8 mouse cellular contexts compared by ENCODE assay signal in the genomic region with DNA sequence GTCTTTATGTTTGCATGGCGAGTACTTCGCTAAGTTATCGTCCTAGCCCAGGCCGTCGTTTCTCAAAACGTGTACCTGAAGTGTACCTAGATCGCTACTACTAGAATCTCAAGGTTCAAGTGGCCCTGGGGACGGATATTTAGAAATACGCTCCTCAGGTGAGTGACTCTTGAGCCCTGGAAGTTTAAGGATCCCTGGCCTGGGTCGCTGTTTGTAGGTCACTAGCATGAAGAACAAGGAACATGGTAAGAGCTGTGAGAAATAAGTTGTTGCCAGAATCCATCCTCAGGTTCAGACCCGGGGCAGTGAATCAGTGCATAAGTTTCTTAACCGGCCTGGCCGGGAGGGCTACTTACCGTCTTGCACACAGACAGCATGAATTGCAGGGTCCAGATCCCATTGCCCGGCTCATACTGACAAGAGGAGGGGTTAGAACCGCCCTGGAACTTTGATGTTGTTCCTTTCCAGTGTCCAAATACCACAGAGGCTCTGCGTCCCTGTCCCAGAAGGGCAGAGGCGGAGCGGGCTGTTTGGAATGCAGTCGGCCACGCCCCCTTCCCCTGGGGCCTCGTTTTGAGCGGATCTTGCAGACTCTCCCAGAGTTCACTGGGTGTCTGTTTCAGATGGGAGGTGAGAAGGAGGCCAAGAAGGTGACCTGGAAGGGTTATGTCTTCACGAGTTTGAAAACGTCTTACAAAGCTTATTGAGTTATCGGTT. TPM values are rescaled to one million over a fixed set of nuclear protein-coding genes. Genes with fewer than 3 reads are reported as not detected.
DNase-seq lines count a peak whose midpoint lies in the region; ATAC-seq and TF ChIP-seq lines count a peak whose summit lies in the region.

No protein-coding gene starts in this region.

- H3K4me1 ChIP-seq in midbrain, embryonic 11.5 days (ENCODE audit: control insufficient read depth, insufficient read depth, low read length), result peaks cover 3% of the 10 kb centered on the region; the same call in 1 of the 2 replicates
- peaks cover 6% of the 10 kb centered on the region; the same call in 1 of the 2 replicates for H3K4me1 ChIP-seq in midbrain, embryonic 15.5 days
- no peaks in the 10 kb centered on the region for H3K4me1 ChIP-seq in embryonic facial prominence, embryonic 11.5 days (ENCODE audit: control insufficient read depth, insufficient read depth, low read length)
- no peaks in the 10 kb centered on the region for H3K4me1 ChIP-seq in hindbrain, postnatal 0 days (ENCODE audit: insufficient read depth, low read length)
- H3K4me1 ChIP-seq in liver, embryonic 12.5 days, result peaks cover 7% of the 10 kb centered on the region; the same call in 1 of the 2 replicates
- H3K4me1 ChIP-seq in stomach, embryonic 16.5 days (ENCODE audit: control insufficient read depth, insufficient read depth, low read length), result peaks cover 16% of the 10 kb centered on the region

- no peak for TF ChIP-seq CTCF in hindbrain, postnatal 0 days (IDR thresholded peaks at IDR 0.05; ENCODE audit: low read depth)

- no peaks in the 10 kb centered on the region; the same call in 1 of the 2 replicates for H3K27me3 ChIP-seq in midbrain, embryonic 11.5 days (ENCODE audit: control insufficient read depth, insufficient read depth, low read length)
- H3K27me3 ChIP-seq in midbrain, embryonic 15.5 days (replicated peaks), result no peaks in the 10 kb centered on the region
- no peaks in the 10 kb centered on the region for H3K27me3 ChIP-seq in embryonic facial prominence, embryonic 11.5 days (ENCODE audit: control insufficient read depth, insufficient read depth, low read length)
- H3K27me3 ChIP-seq in hindbrain, postnatal 0 days (ENCODE audit: insufficient read depth, low read length), result no peaks in the 10 kb centered on the region
- no peaks in the 10 kb centered on the region for H3K27me3 ChIP-seq in liver, embryonic 12.5 days (replicated peaks)
- H3K27me3 ChIP-seq in stomach, embryonic 16.5 days (ENCODE audit: control insufficient read depth, insufficient read depth, low read length), result no peaks in the 10 kb centered on the region

- H3K36me3 ChIP-seq in midbrain, embryonic 11.5 days (ENCODE audit: control insufficient read depth, insufficient read depth, low read length), result no peaks in the 10 kb centered on the region
- no peaks in the 10 kb centered on the region for H3K36me3 ChIP-seq in midbrain, embryonic 15.5 days (replicated peaks)
- H3K36me3 ChIP-seq in embryonic facial prominence, embryonic 11.5 days (replicated peaks; ENCODE audit: control insufficient read depth, insufficient read depth, low read depth, low read length), result no peaks in the 10 kb centered on the region
- no peaks in the 10 kb centered on the region for H3K36me3 ChIP-seq in hindbrain, postnatal 0 days (ENCODE audit: insufficient read depth, low read length)
- no peaks in the 10 kb centered on the region for H3K36me3 ChIP-seq in liver, embryonic 12.5 days
- no peaks in the 10 kb centered on the region for H3K36me3 ChIP-seq in stomach, embryonic 16.5 days (ENCODE audit: control insufficient read depth, insufficient read depth, low read length)

- ATAC-seq in midbrain, embryonic 11.5 days (ENCODE audit: low FRiP score), result 0 out of 2 replicates have a peak, but pooled peaks have one; percentile 38
- no peak for ATAC-seq in midbrain, embryonic 15.5 days (replicated peaks)
- ATAC-seq in embryonic facial prominence, embryonic 11.5 days (replicated peaks; ENCODE audit: insufficient number of reproducible peaks, low FRiP score, low TSS enrichment, low read depth), result no peak
- no peak for ATAC-seq in hindbrain, postnatal 0 days
- ATAC-seq in liver, embryonic 12.5 days, result peak; percentile 57
- ATAC-seq in stomach, embryonic 16.5 days (ENCODE audit: insufficient read depth, low FRiP score), result peak; percentile 60; the same call in 1 of the 2 replicates

- no peaks in the 10 kb centered on the region for H3K9me3 ChIP-seq in midbrain, embryonic 11.5 days (ENCODE audit: control insufficient read depth, low read length)
- no peaks in the 10 kb centered on the region for H3K9me3 ChIP-seq in midbrain, embryonic 15.5 days
- H3K9me3 ChIP-seq in embryonic facial prominence, embryonic 11.5 days (replicated peaks; ENCODE audit: control insufficient read depth, low read length), result no peaks in the 10 kb centered on the region
- H3K9me3 ChIP-seq in hindbrain, postnatal 0 days (ENCODE audit: low read length), result no peaks in the 10 kb centered on the region
- H3K9me3 ChIP-seq in liver, embryonic 12.5 days (replicated peaks), result no peaks in the 10 kb centered on the region
- H3K9me3 ChIP-seq in stomach, embryonic 16.5 days (replicated peaks; ENCODE audit: control insufficient read depth, low read length), result no peaks in the 10 kb centered on the region

- H3K4me3 ChIP-seq in midbrain, embryonic 11.5 days (ENCODE audit: low read depth, low read length), result no peak overlapping the region
- H3K4me3 ChIP-seq in midbrain, embryonic 15.5 days, result no peak overlapping the region
- no peak overlapping the region for H3K4me3 ChIP-seq in embryonic facial prominence, embryonic 11.5 days (ENCODE audit: low read depth, low read length)
- no peak overlapping the region for H3K4me3 ChIP-seq in hindbrain, postnatal 0 days (ENCODE audit: low read length)
- H3K4me3 ChIP-seq in liver, embryonic 12.5 days, result no peak overlapping the region
- H3K4me3 ChIP-seq in stomach, embryonic 16.5 days (replicated peaks; ENCODE audit: low read length), result no peak overlapping the region

- no peak overlapping the region for H3K4me2 ChIP-seq in midbrain, embryonic 11.5 days
- no peak overlapping the region for H3K4me2 ChIP-seq in midbrain, embryonic 15.5 days
- no peak overlapping the region for H3K4me2 ChIP-seq in embryonic facial prominence, embryonic 11.5 days (ENCODE audit: low read depth, low read length)
- no peak overlapping the region for H3K4me2 ChIP-seq in hindbrain, postnatal 0 days (ENCODE audit: low read depth, low read length)
- peak overlapping the region; percentile 13; the same call in 1 of the 2 replicates for H3K4me2 ChIP-seq in liver, embryonic 12.5 days
- H3K4me2 ChIP-seq in stomach, embryonic 16.5 days (ENCODE audit: low read depth, low read length), result peak overlapping the region; percentile 26; the same call in 1 of the 2 replicates

- H3K9ac ChIP-seq in midbrain, embryonic 11.5 days (ENCODE audit: low read length), result no peak overlapping the region
- H3K9ac ChIP-seq in midbrain, embryonic 15.5 days, result no peak overlapping the region
- H3K9ac ChIP-seq in embryonic facial prominence, embryonic 11.5 days (replicated peaks; ENCODE audit: low read length), result no peak overlapping the region
- H3K9ac ChIP-seq in hindbrain, postnatal 0 days (replicated peaks; ENCODE audit: low read length), result no peak overlapping the region
- H3K9ac ChIP-seq in liver, embryonic 12.5 days, result no peak overlapping the region
- H3K9ac ChIP-seq in stomach, embryonic 16.5 days (ENCODE audit: low read length), result 0 out of 2 replicates have a peak overlapping the region, but pooled peaks have one; percentile 10

- H3K27ac ChIP-seq in midbrain, embryonic 11.5 days (ENCODE audit: low read depth, low read length), result no peak overlapping the region
- H3K27ac ChIP-seq in midbrain, embryonic 15.5 days, result no peak overlapping the region
- H3K27ac ChIP-seq in embryonic facial prominence, embryonic 11.5 days (replicated peaks; ENCODE audit: low read depth, low read length), result no peak overlapping the region
- no peak overlapping the region for H3K27ac ChIP-seq in hindbrain, postnatal 0 days
- no peak overlapping the region for H3K27ac ChIP-seq in liver, embryonic 12.5 days
- H3K27ac ChIP-seq in stomach, embryonic 16.5 days (ENCODE audit: low read length), result no peak overlapping the region

- WGBS in midbrain, embryonic 11.5 days, result 48% methylated on average over 26 of the region's 26 CpGs
- 48% methylated on average over 26 of the region's 26 CpGs for whole genome bisulfite sequencing in midbrain, embryonic 15.5 days
- WGBS in embryonic facial prominence, embryonic 11.5 days, result 47% methylated on average over 26 of the region's 26 CpGs
- 54% methylated on average over 26 of the region's 26 CpGs for WGBS in hindbrain, postnatal 0 days
- 54% methylated on average over 26 of the region's 26 CpGs for WGBS in liver, embryonic 12.5 days (ENCODE audit: insufficient replicate concordance)
- WGBS in stomach, embryonic 16.5 days, result 48% methylated on average over 26 of the region's 26 CpGs

- peak; percentile 91 for DNase-seq in midbrain, embryonic 11.5 days (ENCODE audit: low spot score, missing footprints)
- peak; percentile 78 for DNase-seq in embryonic facial prominence, embryonic 11.5 days (ENCODE audit: low spot score)
- DNase-seq in hindbrain, postnatal 0 days (ENCODE audit: low spot score), result peak; percentile 27
- DNase-seq in right cerebral cortex, adult 18-20 months, result no peak
- DNase-seq in frontal cortex, postnatal 25 days (ENCODE audit: low spot score in 2 of 2), result no peak

RNA-seq across cellular contexts. Expression of gene Add3, which starts 34.7 kb away (rescaled TPM):
- 49.7 and 53.8 TPM in 2 replicates for polyA plus RNA-seq in midbrain, embryonic 11.5 days (2014; fragmentation: Nextera tagmentation; extraction: Ambion mirVana)
- polyA plus RNA-seq in midbrain, embryonic 15.5 days (2015; fragmentation: Nextera tagmentation; extraction: Ambion mirVana), result 30.2 and 33.6 TPM in 2 replicates
- polyA plus RNA-seq in embryonic facial prominence, embryonic 11.5 days (2014; fragmentation: Nextera tagmentation; extraction: Ambion mirVana), result 76.6 and 84.8 TPM in 2 replicates
- total RNA-seq in hindbrain, postnatal 0 days (2014; rRNA removed), result 49.7 and 56.7 TPM in 2 replicates
- polyA plus RNA-seq in hindbrain, postnatal 0 days (2015; fragmentation: Nextera tagmentation; extraction: Ambion mirVana), result 65.2 and 68.8 TPM in 2 replicates
- polyA plus RNA-seq in liver, embryonic 12.5 days (2016; fragmentation: Nextera tagmentation; extraction: Ambion mirVana), result 42.1 and 42.2 TPM in 2 replicates
- polyA plus RNA-seq in stomach, embryonic 16.5 days (2015; fragmentation: Nextera tagmentation; extraction: Ambion mirVana), result 82.6 and 84.9 TPM in 2 replicates

Comparison
In these comparisons a context has a peak if more than half of its experiments do, and no peak if none do; other contexts are left out.
1. ATAC-seq: peak in midbrain, embryonic 11.5 days (single experiment), liver, embryonic 12.5 days (single experiment) and stomach, embryonic 16.5 days (single experiment); none in midbrain, embryonic 15.5 days (single experiment), embryonic facial prominence, embryonic 11.5 days (single experiment) and hindbrain, postnatal 0 days (single experiment).
2. DNase-seq: peak in midbrain, embryonic 11.5 days (single experiment), embryonic facial prominence, embryonic 11.5 days (single experiment) and hindbrain, postnatal 0 days (single experiment); none in right cerebral cortex, adult 18-20 months (single experiment) and frontal cortex, postnatal 25 days (0 of 2).
3. H3K4me2 ChIP-seq: peak in liver, embryonic 12.5 days (single experiment) and stomach, embryonic 16.5 days (single experiment); none in midbrain, embryonic 11.5 days (single experiment), midbrain, embryonic 15.5 days (single experiment), embryonic facial prominence, embryonic 11.5 days (single experiment) and hindbrain, postnatal 0 days (single experiment).